Mouse (Mus musculus) Patski (cell line): ENCODE data around the gene Nog. TPM values are rescaled to one million over a fixed set of nuclear protein-coding genes. Genes with fewer than 3 reads are reported as not detected.

Experiments used
- ATAC-seq: fragments of 100-300 bp; one replicate; pipeline ENCODE4 v1.8.0; 2021
- CTCF ChIA-PET: fragments of 350-600 bp; sonication (Branson Sonifier 250); formaldehyde crosslinking; loops from one replicate; lab custom pipeline; 2022; ENCODE audit warnings: inconsistent platforms; lab: Charles Lee
- POLR2A ChIA-PET: fragments of 350-600 bp; sonication (Branson Sonifier 250); formaldehyde crosslinking; loops from one replicate; lab custom pipeline; 2022; ENCODE audit warnings: antibody characterized with exemption, inconsistent platforms; lab: Charles Lee
- DNase-seq: peaks from one replicate; pipeline ENCODE4 v3.0.0-alpha.2; 2011; ENCODE audit warnings: low read depth, low spot score
- H3K27me3 ChIP-seq: fragments of 371-371 bp; one replicate; pipeline ENCODE4 v1.5.1; 2021
- CTCF ChIP-seq: fragments of 100-300 bp; IDR thresholded peaks from one replicate; pipeline ENCODE4 v1.5.1; 2021
- in situ Hi-C: fragments of 300-500 bp; cut with MboI; formaldehyde crosslinking; loops from 3 replicates; pipeline ENCODE4 v1.11.1; 2018; ENCODE audit warnings: low pct_unique_long_range_greater_than_20kb, mixed read lengths
- polyA plus RNA-seq: library from polyadenylated mRNA; unstranded; gene quantifications from one replicate; pipeline ENCODE4 v1.2.3, GENCODE M21; 2021

The Nog gene
- polyA plus RNA-seq, 1 experiment from 2014 or later = 6.5 TPM

- ChIA-PET POLR2A (no interaction called here), CTCF (no interaction called here)
- no peak for TF ChIP-seq CTCF
- H3K27me3 ChIP-seq = no peaks in the 10 kb centered on the region
- ATAC-seq = no peak
- in situ Hi-C loops = no loop called here
- DNase-seq = no peak
These were observed 34.6 kb downstream of the Nog start for GRCm38 (mm10) chr11:89267520-89267919.

GRCm38 (mm10) chr11:89265080-89265479 lies 37.1 kb downstream of the Nog start:
- no peak for TF ChIP-seq CTCF
- no peak for DNase-seq
- no peaks in the 10 kb centered on the region for H3K27me3 ChIP-seq
- in situ Hi-C loops = no loop called here
- CTCF ChIA-PET = interaction anchor here (1.4 kb wide), 1 partner anchor 11 kb away, joined by 3 read pairs; no protein-coding TSS in a partner anchor
- ATAC-seq = no peak
- POLR2A ChIA-PET = no interaction called here

- TF ChIP-seq CTCF = no peak
- ATAC-seq (no peak), DNase-seq (no peak)
- in situ Hi-C loops = no loop called here
- H3K27me3 ChIP-seq = no peaks in the 10 kb centered on the region
- ChIA-PET POLR2A (no interaction called here), CTCF (no interaction called here)
These were observed 42.7 kb downstream of the Nog start for GRCm38 (mm10) chr11:89259338-89259915.

- no peak for TF ChIP-seq CTCF
- H3K27me3 ChIP-seq = no peaks in the 10 kb centered on the region
- CTCF ChIA-PET = no interaction called here
- POLR2A ChIA-PET = no interaction called here
- no peak for ATAC-seq
- no peak for DNase-seq
- in situ Hi-C loops = no loop called here
These were observed 44.2 kb downstream of the Nog start for GRCm38 (mm10) chr11:89257893-89258292.

- ChIA-PET CTCF (interaction anchor here (0.9 to 1.1 kb wide), 2 partner anchors 11 to 12 kb away, joined by 3 read pairs; no protein-coding TSS in a partner anchor), POLR2A (no interaction called here)
- no peak for DNase-seq
- TF ChIP-seq CTCF = no peak
- ATAC-seq = no peak
- H3K27me3 ChIP-seq = no peaks in the 10 kb centered on the region
- in situ Hi-C loops = no loop called here
These were observed 48.2 kb downstream of the Nog start for GRCm38 (mm10) chr11:89253973-89254372.

Other genes starting within 250 kb of the Nog start
- 7.1 TPM for gene Dgke, start 235.5 kb downstream of the Nog start, polyA plus RNA-seq
- gene Gm525, start 228.5 kb downstream of the Nog start, polyA plus RNA-seq = not detected